ENCODE assay signal across 23 mouse cellular contexts in the genomic region with DNA sequence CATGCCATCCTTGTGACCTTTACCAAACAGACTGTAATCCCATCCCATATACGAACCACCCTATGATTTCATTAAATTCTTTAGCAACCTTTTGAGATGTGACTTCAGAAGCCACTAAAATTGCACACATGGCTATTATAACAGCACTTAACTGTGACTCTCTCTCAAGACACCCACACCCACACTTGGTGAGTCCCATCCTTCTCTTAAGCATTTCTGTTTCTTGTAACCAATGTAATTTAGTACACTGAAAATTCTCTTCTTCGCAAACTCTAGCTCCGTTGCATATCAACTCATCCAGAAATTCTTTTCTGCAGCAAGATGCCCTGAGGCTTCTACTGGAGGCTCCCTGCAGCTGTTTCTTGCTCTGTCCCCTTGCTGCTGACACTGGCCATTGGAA.
"Had no signal": no experiment of that assay in that cellular context is flagged by ENCODE, and none has a peak within 500 bp of the region (broad histone marks: within the 10 kb centered on the region; RNA-seq: fewer than 3 reads in every experiment).

No protein-coding gene starts in this region.

- H3K27ac ChIP-seq: heart, adult 2 months; heart, embryonic 13.5 days; heart, embryonic 15.5 days; hindbrain, embryonic 13.5 days; hindbrain, embryonic 15.5 days; hindbrain, postnatal 0 days; kidney, embryonic 15.5 days; kidney, postnatal 0 days; layer of hippocampus, adult 2 months; left cerebral cortex, adult 2 months; limb, embryonic 13.5 days; limb, embryonic 15.5 days; liver, embryonic 12.5 days; liver, embryonic 14.5 days had no signal

- H3K4me1 ChIP-seq: heart, embryonic 15.5 days; hindbrain, embryonic 13.5 days; hindbrain, embryonic 15.5 days; limb, embryonic 15.5 days; liver, embryonic 12.5 days had no signal

- H3K4me3 ChIP-seq: heart, adult 2 months; heart, embryonic 13.5 days; heart, embryonic 15.5 days; hindbrain, embryonic 13.5 days; hindbrain, embryonic 15.5 days; kidney, embryonic 15.5 days; layer of hippocampus, adult 2 months; left cerebral cortex, adult 2 months; limb, embryonic 13.5 days; limb, embryonic 15.5 days; liver, embryonic 12.5 days had no signal

- DNase-seq: gastrocnemius, postnatal 14 days; gastrocnemius, postnatal 36 days; heart, adult 2 months; heart, postnatal 14 days; heart, postnatal 36 days; kidney, adult 11 months; kidney, adult 2 months; kidney, adult 9 months; kidney, postnatal 14 days; kidney, postnatal 4 days had no signal
